Mouse (Mus musculus) embryonic fibroblast, embryonic 13.5 days (primary cell): ENCODE data around the gene Kcne2. TPM values are rescaled to one million over a fixed set of nuclear protein-coding genes. Genes with fewer than 3 reads are reported as not detected.
A peak's percentile ranks its signal among the peaks of the same experiment; 100 is the strongest.

Source experiments
- H3K27ac ChIP-seq: 2 replicates; pipeline ENCODE4 v1.5.1; 2012; ENCODE audit warnings: low read length, control low read depth, inconsistent platforms; ENCODE audit not compliant: insufficient read depth
- H3K4me1 ChIP-seq: 2 replicates; pipeline ENCODE4 v1.6.1; 2011; ENCODE audit warnings: low read length; ENCODE audit not compliant: control insufficient read depth, insufficient read depth
- H3K4me3 ChIP-seq: 2 replicates; pipeline ENCODE4 v1.5.1; 2011; ENCODE audit warnings: mild to moderate bottlenecking, control low read depth, low read length; ENCODE audit not compliant: insufficient read depth
- CTCF ChIP-seq: IDR thresholded peaks from 2 replicates; pipeline ENCODE4 v1.5.1; 2011; ENCODE audit warnings: mild to moderate bottlenecking, control low read depth, low read length, moderate library complexity, borderline replicate concordance; ENCODE audit not compliant: insufficient read depth
- POLR2A ChIP-seq: IDR thresholded peaks from 2 replicates; pipeline ENCODE4 v1.6.1; 2011; ENCODE audit warnings: low read depth, mild to moderate bottlenecking, control low read depth, low read length, moderate library complexity
- polyA plus RNA-seq: library from polyadenylated mRNA; stranded (reverse); fragments of >200 nt; gene quantifications from 2 replicates; pipeline ENCODE4 v1.2.4, GENCODE M21; 2011; ENCODE audit warnings: low read depth; ENCODE audit not compliant: missing spikeins, insufficient read length

Gene Kcne2
- polyA plus RNA-seq, 1 experiment, result not detected

DNA sequence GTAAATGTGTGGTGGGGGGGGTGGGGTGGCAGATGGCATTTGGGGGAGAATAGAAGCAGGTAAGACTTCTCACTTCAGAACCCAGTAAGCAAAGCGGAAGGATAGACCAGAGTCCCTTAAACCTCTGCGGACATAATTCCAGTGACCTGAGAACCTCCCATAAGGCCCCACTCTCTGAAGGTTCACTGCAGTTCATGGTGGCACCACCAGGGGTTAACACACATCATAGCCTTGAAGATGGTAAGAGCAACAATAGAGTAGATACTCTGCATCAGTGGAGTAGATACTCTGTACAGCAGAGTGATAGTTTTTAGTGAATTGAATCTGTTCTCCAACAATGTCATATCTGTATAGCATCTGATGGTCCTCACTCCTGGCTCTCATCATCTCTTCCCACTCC is 13.3 kb downstream of the Kcne2 start:
- Histone ChIP-seq H3K4me3 (no peak overlapping the region), H3K27ac (no peak overlapping the region), H3K4me1 (peaks cover 4% of the 10 kb centered on the region; the same call in 1 of the 2 replicates)
- no peak for TF ChIP-seq POLR2A
- no peak for TF ChIP-seq CTCF

DNA sequence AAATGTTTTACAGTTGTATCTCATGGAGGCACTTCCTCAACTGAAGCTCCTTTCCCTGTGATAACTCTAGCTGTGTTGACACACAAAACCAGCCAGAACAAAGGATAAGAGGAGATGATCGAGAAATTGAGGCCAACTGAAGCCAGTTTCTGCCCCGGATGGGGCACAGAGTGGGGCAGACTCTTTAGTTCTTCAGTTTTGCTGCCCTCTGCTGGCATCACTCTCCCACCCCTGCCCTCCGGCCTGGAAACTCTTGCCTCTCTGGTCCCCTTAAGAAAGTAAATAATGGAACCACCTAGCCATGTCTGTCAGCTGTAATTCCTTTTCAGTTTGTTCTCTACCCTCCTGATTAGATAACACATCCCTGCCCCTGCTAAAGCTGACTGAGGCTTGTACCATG is 15.8 kb downstream of the Kcne2 start:
- Histone ChIP-seq H3K27ac (no peak overlapping the region), H3K4me3 (no peak overlapping the region), H3K4me1 (0 out of 2 replicates have a peak, but pooled peaks cover under 1% of the 10 kb centered on the region)
- TF ChIP-seq CTCF (no peak), POLR2A (no peak)

DNA sequence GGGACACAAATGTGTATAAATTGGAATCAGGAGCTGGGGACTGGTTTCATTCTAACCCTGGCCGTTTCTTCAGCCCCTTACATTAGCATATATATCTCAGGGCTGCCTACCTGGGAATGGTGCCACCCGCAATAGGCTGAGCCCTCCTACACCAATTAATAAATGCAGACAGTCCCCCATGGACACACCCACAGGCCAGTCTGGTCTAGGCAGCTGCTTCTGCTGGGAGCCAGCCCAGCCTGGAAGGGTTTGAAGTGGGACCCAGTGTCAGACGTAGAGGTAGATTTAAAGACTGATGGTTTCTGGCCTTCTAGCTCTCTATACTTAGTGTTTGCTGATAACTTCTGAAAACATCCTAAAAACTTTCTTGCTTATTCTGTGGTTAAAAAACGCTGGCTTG is 16.9 kb downstream of the Kcne2 start:
- no peak for TF ChIP-seq POLR2A
- TF ChIP-seq CTCF, result no peak
- H3K27ac ChIP-seq, result no peak overlapping the region
- H3K4me1 ChIP-seq, result no peaks in the 10 kb centered on the region
- H3K4me3 ChIP-seq, result no peak overlapping the region

DNA sequence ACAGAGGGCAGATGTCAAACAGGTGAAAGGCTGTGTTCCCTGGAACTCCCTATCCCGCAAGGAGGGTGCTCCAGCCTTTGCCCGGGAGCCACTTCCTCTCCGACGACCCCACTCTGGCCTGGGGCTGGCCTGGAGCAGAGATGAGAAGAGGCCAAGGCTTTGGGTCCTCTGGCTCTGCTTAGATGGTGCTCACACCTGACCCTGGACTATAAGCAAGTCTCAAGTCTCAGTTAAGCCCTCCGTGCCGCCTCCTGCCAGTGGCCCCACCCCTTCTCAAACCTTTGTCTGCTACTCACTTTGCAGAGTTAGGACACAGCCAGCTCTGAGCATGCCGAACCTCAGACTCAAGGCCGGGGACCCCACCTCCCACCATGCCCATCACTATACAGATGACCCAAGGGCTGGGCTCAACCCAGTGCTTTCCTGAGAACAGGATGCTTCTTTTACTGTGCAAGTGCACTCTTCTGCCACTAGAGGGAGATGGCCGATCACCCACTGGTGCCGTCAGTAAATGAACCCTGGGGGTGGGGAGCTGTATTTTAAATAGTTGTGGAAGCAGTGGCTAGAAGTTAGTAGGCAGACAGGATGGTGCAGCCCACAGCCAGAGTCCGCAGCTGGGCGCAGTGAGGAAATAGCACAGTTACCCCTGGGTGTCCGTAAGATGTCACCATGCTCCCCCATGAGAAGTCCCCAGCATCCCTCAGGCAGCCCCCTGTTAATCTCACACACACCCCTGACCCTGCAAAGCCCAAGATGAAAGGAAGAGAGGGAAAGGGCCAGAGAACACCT is 22.0 kb downstream of the Kcne2 start:
- no peak for TF ChIP-seq POLR2A
- peak; percentile 84 for TF ChIP-seq CTCF
- no peaks in the 10 kb centered on the region for H3K4me1 ChIP-seq
- no peak overlapping the region for H3K27ac ChIP-seq
- no peak overlapping the region for H3K4me3 ChIP-seq

DNA sequence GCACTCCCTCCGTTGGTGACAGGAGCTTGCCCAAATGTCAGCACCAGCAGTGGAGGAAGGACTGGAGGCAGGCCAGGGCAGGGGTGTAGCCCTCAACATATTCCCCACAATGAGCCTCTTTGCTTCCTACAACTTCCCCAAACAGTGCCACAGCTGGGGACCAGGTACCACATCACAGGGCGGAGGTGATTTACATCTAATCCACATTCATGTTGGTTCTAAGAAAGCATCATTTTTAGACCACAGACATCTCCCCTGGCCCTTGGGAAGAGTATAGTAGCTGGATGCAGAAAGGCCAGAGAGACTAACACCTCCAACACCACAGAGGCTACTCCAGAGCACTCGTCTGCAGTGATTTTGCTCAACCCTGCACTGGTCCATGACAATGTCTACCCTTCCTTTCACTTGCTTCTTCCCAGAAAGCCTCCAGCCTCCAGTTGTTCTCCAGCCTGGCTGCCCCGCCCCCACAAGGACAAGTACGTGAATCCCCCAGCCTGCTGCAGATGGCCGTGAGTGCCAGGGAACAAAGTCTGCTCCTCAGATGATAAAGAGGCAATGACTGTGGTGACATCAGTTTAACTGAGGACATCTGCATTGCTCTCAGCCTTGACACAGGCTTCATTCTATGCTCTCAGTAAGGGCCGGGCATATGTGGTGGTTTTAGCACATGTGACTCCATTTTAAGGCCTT is 24.0 kb downstream of the Kcne2 start:
- TF ChIP-seq POLR2A (no peak), CTCF (no peak)
- Histone ChIP-seq H3K27ac (no peak overlapping the region), H3K4me3 (no peak overlapping the region), H3K4me1 (no peaks in the 10 kb centered on the region)

DNA sequence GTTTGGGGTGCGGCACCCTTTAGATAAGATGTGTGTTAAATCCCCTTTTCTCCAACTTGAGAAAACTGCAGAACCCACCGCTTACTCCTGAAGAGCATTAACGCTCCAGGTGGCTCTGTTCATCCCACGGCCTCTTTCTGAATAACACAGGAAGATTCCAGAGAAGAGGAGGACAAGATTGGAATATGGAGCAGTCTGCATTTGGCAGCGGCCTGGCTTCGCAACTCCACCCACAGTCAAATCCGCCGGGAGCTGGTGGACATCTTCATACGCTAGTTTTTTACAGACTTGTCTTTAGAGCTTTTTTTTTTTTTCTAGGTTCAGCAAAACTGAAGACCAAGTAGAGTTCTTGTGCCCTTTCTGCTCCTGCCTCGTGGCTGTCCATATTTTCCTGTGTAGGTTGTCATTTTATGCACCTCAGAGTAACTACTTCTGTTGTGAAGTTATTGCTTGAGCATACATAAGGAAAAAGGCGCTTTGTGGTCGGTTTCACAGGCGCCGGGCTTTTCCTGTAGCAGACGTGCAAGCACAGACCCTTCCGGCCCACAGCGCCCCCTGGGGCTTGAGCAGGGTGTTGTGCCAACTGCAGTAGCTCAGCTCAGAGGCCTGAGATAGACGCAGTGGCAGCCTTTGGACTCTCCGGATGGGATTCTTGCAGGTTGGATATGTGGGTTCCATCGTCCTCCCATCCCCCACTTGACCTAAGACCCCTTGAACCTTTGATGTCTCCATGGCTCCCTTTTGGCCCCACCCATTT is 27.3 kb downstream of the Kcne2 start:
- Histone ChIP-seq H3K4me1 (no peaks in the 10 kb centered on the region), H3K4me3 (no peak overlapping the region), H3K27ac (no peak overlapping the region)
- TF ChIP-seq CTCF (no peak), POLR2A (no peak)

DNA sequence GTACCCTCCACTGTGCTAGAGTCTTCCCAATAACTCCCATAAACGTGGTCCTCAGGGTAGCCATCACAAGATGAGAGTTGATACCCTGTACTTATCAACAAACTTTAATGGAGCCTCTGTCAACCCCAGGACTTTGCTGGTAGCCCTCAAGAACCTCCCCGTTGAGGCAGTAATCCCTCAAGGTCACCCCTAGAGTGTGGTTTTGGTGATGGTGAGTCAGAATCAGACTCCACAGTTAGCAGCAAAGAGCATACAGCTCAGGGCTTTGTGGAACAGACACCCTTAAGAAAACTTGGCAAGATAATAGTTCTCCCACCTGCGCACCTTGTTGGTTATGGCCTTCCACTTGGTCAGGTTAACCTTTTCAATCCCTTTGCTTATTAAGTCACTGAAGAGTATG is 28.2 kb downstream of the Kcne2 start:
- no peak for TF ChIP-seq CTCF
- TF ChIP-seq POLR2A, result no peak
- H3K27ac ChIP-seq, result no peak overlapping the region
- no peak overlapping the region for H3K4me3 ChIP-seq
- H3K4me1 ChIP-seq, result no peaks in the 10 kb centered on the region

DNA sequence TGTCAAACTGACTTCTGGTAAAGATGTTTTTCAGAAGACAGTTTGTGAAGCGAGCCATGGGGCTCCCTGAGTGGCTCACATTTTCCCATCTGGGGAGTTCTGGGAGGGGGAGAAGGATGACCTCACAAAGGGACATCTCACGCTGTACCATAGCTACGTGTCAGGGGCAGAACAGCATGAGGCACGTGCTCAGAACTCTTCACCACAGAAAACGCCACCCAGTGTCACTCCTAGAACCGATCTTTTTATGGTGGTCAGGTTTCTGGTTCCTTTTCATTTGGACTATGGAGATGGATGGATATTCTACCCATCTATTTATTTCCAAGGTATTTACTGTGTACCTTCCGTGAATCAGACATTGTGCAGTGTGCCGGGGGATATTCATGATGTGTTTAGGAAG is 29.2 kb downstream of the Kcne2 start, which contains the start of gene Fam243:
TSS of gene Fam243 (minus strand) at position 101 of the 400 bp plus-strand sequence.
- H3K4me1 ChIP-seq, result no peaks in the 10 kb centered on the region
- no peak within 1 kb of the TSS for H3K27ac ChIP-seq
- no peak within 1 kb of the TSS for H3K4me3 ChIP-seq
- no peak for TF ChIP-seq POLR2A

DNA sequence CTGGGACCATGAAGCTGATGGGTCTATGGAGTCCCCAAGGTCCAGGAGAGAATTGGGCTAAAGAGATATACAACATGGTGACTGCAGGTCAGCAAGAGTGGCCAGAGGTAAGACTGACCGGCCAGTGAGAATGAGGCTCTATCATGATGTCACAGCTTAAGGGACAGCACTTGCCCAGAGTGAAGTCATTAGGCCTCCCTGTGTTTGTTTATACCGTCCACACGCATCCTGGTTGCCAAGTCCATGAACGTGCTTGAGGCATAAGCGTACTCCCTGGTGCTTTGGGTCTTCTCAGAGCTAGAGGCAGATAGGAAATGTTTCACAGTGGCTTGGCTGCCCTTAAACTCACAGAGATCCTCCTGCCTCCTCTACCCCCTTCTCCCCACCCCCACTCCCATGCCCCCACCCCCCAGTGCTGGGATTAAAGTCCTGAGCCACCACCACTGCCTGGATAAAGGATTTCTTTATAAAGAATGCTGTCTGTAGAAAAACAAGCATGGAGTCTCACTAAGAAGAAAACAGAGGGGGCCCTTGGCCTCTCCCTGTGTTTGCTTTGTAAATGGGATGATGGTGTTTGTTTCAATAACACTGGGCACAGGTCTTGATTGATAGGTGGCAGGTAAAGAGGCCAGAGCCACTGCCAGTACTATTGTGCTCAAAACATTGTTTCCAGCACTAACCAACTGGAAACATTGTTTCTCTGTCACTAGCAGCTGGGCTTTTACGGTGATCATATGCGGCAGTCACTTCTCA is 32.3 kb downstream of the Kcne2 start:
- Histone ChIP-seq H3K27ac (no peak overlapping the region), H3K4me1 (no peaks in the 10 kb centered on the region)
- TF ChIP-seq CTCF, result no peak
- no peak for TF ChIP-seq POLR2A

More for the DNA sequence above, 32.3 kb downstream of the Kcne2 start:
- H3K4me3 ChIP-seq, result no peak overlapping the region
